Mouse (Mus musculus): ENCODE measurements around the gene Pin1. TPM values are rescaled to one million over a fixed set of nuclear protein-coding genes. Genes with fewer than 3 reads are reported as not detected.
A peak's percentile ranks its signal among the peaks of the same experiment; 100 is the strongest.
"Not testable (repeated sequence)": the region's sequence is repeated elsewhere in the genome, so short reads cannot be mapped to it uniquely, and the experiment has no call there.

Gene Pin1
- polyA plus RNA-seq (2015; fragmentation: Nextera tagmentation; extraction: Ambion mirVana): 42.0 and 45.4 TPM in 2 replicates

DNA sequence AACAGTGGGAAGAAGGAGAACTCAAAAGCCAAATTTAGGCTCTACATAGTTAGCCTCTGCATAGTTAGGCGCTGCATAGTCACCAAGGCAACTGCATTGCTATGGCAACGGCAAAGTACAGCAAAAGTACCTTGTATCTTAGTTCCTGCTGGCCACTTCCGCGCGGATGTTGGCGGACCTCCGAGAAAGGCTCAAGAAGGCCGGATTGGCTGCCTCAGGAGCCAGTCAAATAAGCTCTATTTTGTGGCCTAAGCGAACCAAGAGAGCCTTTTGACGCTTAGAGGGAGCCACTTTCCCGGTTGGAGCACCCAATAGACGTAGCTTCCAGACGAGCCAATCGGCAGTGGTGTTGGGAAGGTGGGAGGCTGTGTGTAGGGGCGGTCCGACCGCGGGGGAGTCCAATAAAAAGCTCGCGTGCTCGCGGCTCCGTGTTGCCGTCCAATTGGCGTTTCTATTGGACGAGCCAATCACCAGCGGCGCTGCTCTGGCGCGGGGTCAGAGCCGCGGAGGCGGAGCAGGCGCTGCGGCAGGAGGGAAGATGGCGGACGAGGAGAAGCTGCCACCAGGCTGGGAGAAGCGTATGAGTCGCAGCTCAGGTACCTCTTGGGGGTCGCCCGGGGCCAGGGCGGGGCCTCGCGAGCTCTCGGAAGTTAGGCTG lies at the start of gene Pin1:
Gene Pin1 (plus strand): TSS at position 494 of the 658 bp plus-strand sequence.
- Histone ChIP-seq H3K4me2 (ENCODE audit: low read depth, low read length) (peak within 1 kb of the TSS; percentile 76), H3K27ac (ENCODE audit: low read length) (peak within 1 kb of the TSS; percentile 6; the same call in 1 of the 2 replicates), H3K9ac (ENCODE audit: low read depth, low read length) (peak within 1 kb of the TSS; percentile 86), H3K9me3 (ENCODE audit: control insufficient read depth, low read length) (no peaks in the 10 kb centered on the region), H3K4me1 (ENCODE audit: control insufficient read depth, insufficient read depth, low read length) (peaks cover 18% of the 10 kb centered on the region), H3K36me3 (ENCODE audit: control insufficient read depth, insufficient read depth, low read length) (0 out of 2 replicates have a peak, but pooled peaks cover 2% of the 10 kb centered on the region), H3K4me3 (ENCODE audit: low read length) (peak within 1 kb of the TSS; percentile 97), H3K27me3 (replicated peaks; ENCODE audit: control insufficient read depth, insufficient read depth, low read length) (no peaks in the 10 kb centered on the region)
- ATAC-seq: peak; percentile 100
- 0% methylated on average over 45 of the region's 45 CpGs for WGBS

DNA sequence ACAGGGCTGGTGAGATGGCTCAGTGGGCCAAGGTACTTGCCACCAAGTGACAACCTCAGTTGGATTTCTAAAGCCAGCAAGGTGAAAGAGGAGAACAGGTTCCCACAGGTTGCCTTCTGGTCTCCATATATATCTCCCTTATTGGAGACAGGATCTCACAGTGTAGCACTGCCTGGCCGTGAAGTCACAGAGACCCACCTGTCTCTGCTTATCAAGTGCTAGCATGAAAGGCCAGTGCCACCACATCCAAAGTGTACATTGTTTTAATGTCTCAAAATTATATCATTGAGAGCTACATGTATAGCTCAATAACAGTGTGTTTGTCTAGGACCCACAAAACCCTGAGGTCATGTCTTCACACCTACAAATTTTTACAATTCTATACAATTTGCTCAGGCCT lies 45.6 kb upstream of the Pin1 start:
- no peak for ATAC-seq
- H3K4me3 ChIP-seq (ENCODE audit: low read length): no peak overlapping the region
- H3K9me3 ChIP-seq (ENCODE audit: control insufficient read depth, low read length): peaks cover 7% of the 10 kb centered on the region; the same call in 1 of the 2 replicates
- H3K27ac ChIP-seq (ENCODE audit: low read length): no peak overlapping the region
- H3K9ac ChIP-seq (ENCODE audit: low read depth, low read length): no peak overlapping the region
- H3K27me3 ChIP-seq (replicated peaks; ENCODE audit: control insufficient read depth, insufficient read depth, low read length): no peaks in the 10 kb centered on the region
- 93% methylated on average over 1 of the region's 1 CpGs for WGBS
- H3K4me1 ChIP-seq (ENCODE audit: control insufficient read depth, insufficient read depth, low read length): no peaks in the 10 kb centered on the region
- peaks cover 4% of the 10 kb centered on the region; the same call in 1 of the 2 replicates for H3K36me3 ChIP-seq (ENCODE audit: control insufficient read depth, insufficient read depth, low read length)
- H3K4me2 ChIP-seq (ENCODE audit: low read depth, low read length): no peak overlapping the region

DNA sequence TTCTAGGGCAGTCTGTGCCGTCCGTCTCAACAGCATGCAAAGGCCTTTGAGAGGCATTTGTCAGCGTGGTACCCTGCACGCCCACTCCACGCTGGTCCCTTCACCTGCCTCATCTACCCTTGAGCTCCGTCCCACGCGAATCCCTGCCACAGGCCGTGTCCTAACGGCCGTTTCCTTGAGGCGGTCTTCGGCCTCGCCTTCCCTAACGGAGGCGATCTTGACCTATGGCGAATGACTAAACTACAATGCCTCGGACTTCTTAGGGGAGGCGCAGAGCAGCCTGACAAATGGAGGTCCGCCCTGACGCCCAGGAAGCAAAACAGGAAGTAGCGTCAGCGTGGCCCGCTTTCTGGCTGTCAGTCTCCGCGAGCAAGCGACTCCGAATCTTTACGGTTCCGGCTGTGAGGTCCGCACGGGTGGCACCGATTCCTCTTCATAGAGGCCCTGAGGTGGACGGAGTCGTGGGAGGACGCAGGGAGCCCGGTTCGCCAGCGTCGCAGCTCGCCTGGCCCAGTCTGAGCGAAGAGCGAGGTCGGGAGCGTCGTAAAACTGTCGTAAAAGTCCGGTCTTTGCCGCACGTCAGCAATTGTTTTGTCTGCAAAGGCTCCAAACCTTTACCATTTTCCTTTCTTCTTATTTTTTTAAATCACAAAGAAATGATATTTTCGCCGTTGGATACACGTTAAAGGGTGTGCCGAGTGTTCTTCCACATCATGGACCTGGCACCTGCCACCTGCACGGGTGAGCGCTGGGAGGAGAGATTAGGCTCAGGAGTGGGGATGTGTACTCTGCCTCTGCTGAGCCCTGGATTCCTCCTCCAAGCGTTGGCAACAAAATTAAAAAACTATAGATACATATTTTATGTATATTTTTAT lies 44.6 kb upstream of the Pin1 start:
- under 1% methylated on average over 57 of the region's 57 CpGs for WGBS
- Histone ChIP-seq H3K27me3 (replicated peaks; ENCODE audit: control insufficient read depth, insufficient read depth, low read length) (no peaks in the 10 kb centered on the region), H3K9ac (ENCODE audit: low read depth, low read length) (peak overlapping the region; percentile 94), H3K4me2 (ENCODE audit: low read depth, low read length) (peak overlapping the region; percentile 81), H3K36me3 (ENCODE audit: control insufficient read depth, insufficient read depth, low read length) (peaks cover 4% of the 10 kb centered on the region; the same call in 1 of the 2 replicates), H3K4me1 (ENCODE audit: control insufficient read depth, insufficient read depth, low read length) (no peaks in the 10 kb centered on the region), H3K27ac (ENCODE audit: low read length) (peak overlapping the region; percentile 99), H3K9me3 (ENCODE audit: control insufficient read depth, low read length) (peaks cover 7% of the 10 kb centered on the region; the same call in 1 of the 2 replicates), H3K4me3 (ENCODE audit: low read length) (peak overlapping the region; percentile 80)
- peak; percentile 91 for ATAC-seq

DNA sequence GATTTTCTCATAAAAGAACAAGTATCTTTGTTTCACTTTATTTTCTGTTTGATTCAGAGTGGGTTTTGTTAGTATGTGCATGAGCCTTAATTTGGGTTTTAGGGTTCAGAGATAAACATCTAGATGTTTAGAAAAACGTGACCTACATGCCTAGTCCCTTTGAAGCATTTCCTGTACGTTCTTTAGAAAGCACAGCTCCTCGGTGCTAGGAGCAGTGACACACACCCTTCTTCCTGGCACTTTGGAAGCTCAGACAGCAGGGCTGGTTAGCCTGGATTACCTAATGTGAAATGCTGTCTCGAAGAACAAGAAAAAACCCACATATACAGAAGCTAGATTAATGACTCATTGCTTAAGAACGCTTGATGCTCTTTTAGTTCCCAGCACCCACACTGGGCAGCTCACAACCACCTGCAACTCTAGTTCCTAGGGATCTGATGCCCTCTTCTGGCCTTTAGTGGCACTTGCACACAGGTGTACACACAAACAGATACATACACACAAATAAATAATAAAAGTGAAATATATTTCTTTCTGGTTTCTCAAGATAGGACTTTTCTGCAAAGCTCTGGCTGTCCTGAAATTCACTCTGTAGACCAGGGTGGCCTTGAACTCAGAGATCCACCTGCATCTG lies 41.9 kb upstream of the Pin1 start:
- H3K27me3 ChIP-seq (replicated peaks; ENCODE audit: control insufficient read depth, insufficient read depth, low read length): no peaks in the 10 kb centered on the region
- no peak for ATAC-seq
- H3K4me2 ChIP-seq (ENCODE audit: low read depth, low read length): no peak overlapping the region
- no peak overlapping the region for H3K4me3 ChIP-seq (ENCODE audit: low read length)
- no peak overlapping the region for H3K9ac ChIP-seq (ENCODE audit: low read depth, low read length)
- no peak overlapping the region for H3K27ac ChIP-seq (ENCODE audit: low read length)
- peaks cover 4% of the 10 kb centered on the region; the same call in 1 of the 2 replicates for H3K36me3 ChIP-seq (ENCODE audit: control insufficient read depth, insufficient read depth, low read length)
- WGBS: 83% methylated on average over 5 of the region's 5 CpGs
- no peaks in the 10 kb centered on the region for H3K4me1 ChIP-seq (ENCODE audit: control insufficient read depth, insufficient read depth, low read length)
- peaks cover 7% of the 10 kb centered on the region; the same call in 1 of the 2 replicates for H3K9me3 ChIP-seq (ENCODE audit: control insufficient read depth, low read length)

DNA sequence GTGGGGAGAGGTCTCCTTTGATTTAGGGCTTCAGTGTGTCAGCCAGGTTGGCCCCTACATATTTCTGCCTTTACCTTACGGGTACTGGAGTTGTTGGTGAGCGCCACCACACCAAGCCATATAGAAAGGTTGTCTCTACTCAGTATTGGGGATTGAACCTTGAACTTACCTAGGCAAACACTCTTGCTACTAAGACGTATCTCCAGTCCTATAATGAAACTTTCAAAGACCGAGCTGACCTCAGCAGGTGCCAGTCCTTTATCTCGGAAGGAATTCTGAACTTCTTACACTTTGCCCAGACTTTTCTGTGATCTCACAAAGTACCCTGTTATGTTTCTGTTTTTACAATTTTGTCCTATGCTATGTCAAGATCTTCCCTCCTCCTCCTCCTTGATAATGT lies 39.9 kb upstream of the Pin1 start:
- no peak overlapping the region for H3K27ac ChIP-seq (ENCODE audit: low read length)
- H3K9me3 ChIP-seq (ENCODE audit: control insufficient read depth, low read length): peaks cover 7% of the 10 kb centered on the region; the same call in 1 of the 2 replicates
- no peak overlapping the region for H3K9ac ChIP-seq (ENCODE audit: low read depth, low read length)
- H3K4me2 ChIP-seq (ENCODE audit: low read depth, low read length): no peak overlapping the region
- H3K4me1 ChIP-seq (ENCODE audit: control insufficient read depth, insufficient read depth, low read length): no peaks in the 10 kb centered on the region
- ATAC-seq: peak; percentile 73
- WGBS: 69% methylated on average over 5 of the region's 5 CpGs
- no peak overlapping the region for H3K4me3 ChIP-seq (ENCODE audit: low read length)
- H3K27me3 ChIP-seq (replicated peaks; ENCODE audit: control insufficient read depth, insufficient read depth, low read length): no peaks in the 10 kb centered on the region
- peaks cover 4% of the 10 kb centered on the region; the same call in 1 of the 2 replicates for H3K36me3 ChIP-seq (ENCODE audit: control insufficient read depth, insufficient read depth, low read length)

DNA sequence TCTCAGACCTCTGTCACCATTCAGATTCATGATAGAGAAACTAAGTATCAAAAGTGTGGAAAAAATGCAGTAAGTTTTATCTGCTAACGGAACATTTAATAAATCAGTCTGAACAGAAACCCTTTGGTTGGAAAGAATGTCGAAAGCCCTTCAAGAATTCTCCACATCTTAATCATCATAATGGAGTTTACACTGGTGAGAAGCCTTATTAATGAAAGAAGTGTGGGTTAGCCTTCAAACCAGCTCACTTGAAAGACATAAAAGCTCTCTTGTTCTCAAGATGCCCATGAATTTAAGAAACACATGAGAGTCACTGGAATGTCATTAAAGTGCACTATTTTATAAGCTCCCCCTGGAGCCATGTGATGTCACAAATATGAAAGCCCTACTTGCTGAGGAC lies 35.2 kb upstream of the Pin1 start:
- Histone ChIP-seq H3K9me3 (ENCODE audit: control insufficient read depth, low read length) (no peaks in the 10 kb centered on the region), H3K4me1 (ENCODE audit: control insufficient read depth, insufficient read depth, low read length) (no peaks in the 10 kb centered on the region), H3K27me3 (replicated peaks; ENCODE audit: control insufficient read depth, insufficient read depth, low read length) (no peaks in the 10 kb centered on the region), H3K36me3 (ENCODE audit: control insufficient read depth, insufficient read depth, low read length) (no peaks in the 10 kb centered on the region), H3K4me3 (ENCODE audit: low read length) (no peak overlapping the region), H3K27ac (ENCODE audit: low read length) (no peak overlapping the region), H3K4me2 (ENCODE audit: low read depth, low read length) (no peak overlapping the region), H3K9ac (ENCODE audit: low read depth, low read length) (no peak overlapping the region)
- no peak for ATAC-seq
- 90% methylated on average over 2 of the region's 2 CpGs for WGBS

DNA sequence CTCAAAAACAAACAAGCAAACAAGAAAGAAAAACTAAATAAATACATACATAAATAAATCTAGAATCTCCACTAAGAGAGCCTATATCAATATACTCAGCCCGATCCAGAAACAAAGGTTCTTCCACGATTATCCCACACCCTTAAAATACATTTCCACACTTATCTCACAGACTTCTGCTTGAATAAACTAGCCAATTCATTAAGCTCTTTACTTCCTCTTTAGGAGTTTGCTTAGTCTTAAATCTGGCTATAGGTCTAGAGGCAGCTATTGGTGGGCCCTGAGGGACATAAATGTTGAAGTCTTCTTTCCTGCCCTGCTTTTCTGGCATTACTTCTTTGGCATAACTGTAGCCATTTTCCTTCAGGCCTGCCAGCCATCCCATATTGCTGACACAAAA lies 20.6 kb upstream of the Pin1 start:
- no peak overlapping the region for H3K4me2 ChIP-seq (ENCODE audit: low read depth, low read length)
- no peaks in the 10 kb centered on the region; the same call in 1 of the 2 replicates for H3K36me3 ChIP-seq (ENCODE audit: control insufficient read depth, insufficient read depth, low read length)
- no peak overlapping the region for H3K27ac ChIP-seq (ENCODE audit: low read length)
- ATAC-seq: no peak
- H3K27me3 ChIP-seq (replicated peaks; ENCODE audit: control insufficient read depth, insufficient read depth, low read length): no peaks in the 10 kb centered on the region
- no peak overlapping the region for H3K9ac ChIP-seq (ENCODE audit: low read depth, low read length)
- no peak overlapping the region for H3K4me3 ChIP-seq (ENCODE audit: low read length)
- no peaks in the 10 kb centered on the region for H3K4me1 ChIP-seq (ENCODE audit: control insufficient read depth, insufficient read depth, low read length)
- 90% methylated on average over 2 of the region's 2 CpGs for WGBS
- no peaks in the 10 kb centered on the region for H3K9me3 ChIP-seq (ENCODE audit: control insufficient read depth, low read length)

DNA sequence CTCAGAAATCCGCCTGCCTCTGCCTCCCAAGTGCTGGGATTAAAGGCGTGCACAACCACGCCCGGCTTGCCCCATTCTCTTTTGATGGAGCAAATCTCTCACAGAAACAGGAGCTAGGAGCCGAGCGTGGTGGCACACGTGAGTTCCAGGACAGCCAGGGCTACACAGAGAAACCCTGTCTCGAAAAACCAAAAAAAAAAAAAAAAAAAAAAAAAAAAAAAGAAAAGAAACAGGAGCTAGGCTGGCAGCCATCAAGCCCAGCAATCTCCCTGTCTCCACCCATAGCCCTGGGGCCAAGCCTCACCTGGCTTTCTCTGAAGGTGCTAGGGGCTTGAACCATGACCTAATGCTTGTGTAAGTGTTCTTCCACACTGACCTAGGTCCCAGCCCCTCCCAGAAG lies 16.2 kb upstream of the Pin1 start:
- H3K4me1 ChIP-seq (ENCODE audit: control insufficient read depth, insufficient read depth, low read length); H3K9me3 ChIP-seq (ENCODE audit: control insufficient read depth, low read length); ATAC-seq; H3K36me3 ChIP-seq (ENCODE audit: control insufficient read depth, insufficient read depth, low read length); H3K27ac ChIP-seq (ENCODE audit: low read length); H3K4me2 ChIP-seq (ENCODE audit: low read depth, low read length); H3K9ac ChIP-seq (ENCODE audit: low read depth, low read length); H3K27me3 ChIP-seq (replicated peaks; ENCODE audit: control insufficient read depth, insufficient read depth, low read length); H3K4me3 ChIP-seq (ENCODE audit: low read length): not testable (repeated sequence)
- WGBS: 95% methylated on average over 8 of the region's 8 CpGs

DNA sequence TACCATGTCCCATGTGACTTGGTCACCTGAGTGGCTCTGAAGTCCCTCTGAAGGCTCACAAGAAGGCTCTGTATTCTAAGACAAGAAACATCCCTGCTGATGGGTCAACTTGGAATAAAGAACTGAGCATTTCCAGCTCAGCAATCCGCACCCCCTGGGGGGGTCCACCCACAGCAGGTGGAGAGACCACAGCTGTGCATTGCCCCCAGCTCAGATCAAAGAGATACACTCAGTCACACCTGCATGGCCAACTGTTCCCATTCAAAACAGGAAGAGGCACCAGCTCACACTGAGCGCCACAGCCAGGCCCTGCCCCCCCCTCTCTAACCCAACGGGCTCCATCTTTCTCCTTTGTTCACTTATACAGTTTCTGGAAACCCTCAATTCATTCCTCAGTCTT lies 15.6 kb upstream of the Pin1 start:
- peaks cover 1% of the 10 kb centered on the region for H3K4me1 ChIP-seq (ENCODE audit: control insufficient read depth, insufficient read depth, low read length)
- no peaks in the 10 kb centered on the region for H3K27me3 ChIP-seq (replicated peaks; ENCODE audit: control insufficient read depth, insufficient read depth, low read length)
- ATAC-seq: no peak
- H3K36me3 ChIP-seq (ENCODE audit: control insufficient read depth, insufficient read depth, low read length): peaks cover 9% of the 10 kb centered on the region
- H3K9ac ChIP-seq (ENCODE audit: low read depth, low read length): no peak overlapping the region
- no peaks in the 10 kb centered on the region for H3K9me3 ChIP-seq (ENCODE audit: control insufficient read depth, low read length)
- H3K4me2 ChIP-seq (ENCODE audit: low read depth, low read length): no peak overlapping the region
- H3K4me3 ChIP-seq (ENCODE audit: low read length): no peak overlapping the region
- 85% methylated on average over 3 of the region's 3 CpGs for WGBS
- H3K27ac ChIP-seq (ENCODE audit: low read length): no peak overlapping the region
